Mouse (Mus musculus) v-Abl transformed pro-B cells (cell line): ENCODE measurements at regions not wholly inside any gene's neighbourhood (a gene's known extent, or its start where the extent isn't known, plus 50 kb on each side); places are given as distances from the start of the nearest gene placed in this dataset.

Experiments
- in situ Hi-C, 2 experiments: fragments of 400-800 bp; cut with MboI; formaldehyde crosslinking; loops; one replicate each; pipeline ENCODE4 v1.15.1; 2025; ENCODE audit not compliant: unreplicated experiment in 2 of 2

DNA sequence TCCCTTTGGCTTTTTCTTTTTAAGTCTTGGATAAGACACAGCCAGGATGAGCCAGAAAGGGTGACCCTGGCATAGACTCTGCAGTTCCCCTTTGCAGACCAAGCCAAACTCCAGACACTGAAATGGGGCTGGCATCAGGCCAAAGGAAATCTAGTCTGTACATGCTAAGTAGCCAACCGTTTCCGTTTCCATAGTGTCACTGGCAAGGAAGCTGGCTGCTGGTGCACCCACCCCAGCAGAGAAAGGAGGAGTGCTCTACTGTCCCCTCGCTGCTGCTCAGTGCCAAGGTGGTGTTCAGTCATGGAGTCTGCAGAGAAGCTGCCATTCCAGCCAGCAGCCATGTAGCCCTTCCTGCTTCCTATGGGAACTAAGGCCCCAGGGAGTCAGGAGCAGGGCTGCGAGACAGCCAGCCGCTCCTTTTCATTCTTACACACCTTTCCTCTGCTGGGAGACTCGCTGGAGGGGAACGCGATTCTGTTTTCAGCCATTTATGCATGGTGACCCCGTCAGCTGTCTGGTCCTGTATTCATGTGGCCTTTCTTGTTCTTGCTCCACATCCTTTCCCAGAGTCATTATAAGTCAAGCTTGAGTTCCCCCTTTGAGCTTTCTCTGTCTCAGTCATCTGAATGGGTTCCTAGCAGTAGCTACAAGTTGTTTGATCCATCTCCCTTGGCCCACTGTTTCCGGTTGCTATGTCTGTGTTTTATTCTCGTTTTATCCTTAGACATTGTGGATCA, 341.3 kb downstream of the Ankrd50 start:
- in situ Hi-C loops = no loop called here

DNA sequence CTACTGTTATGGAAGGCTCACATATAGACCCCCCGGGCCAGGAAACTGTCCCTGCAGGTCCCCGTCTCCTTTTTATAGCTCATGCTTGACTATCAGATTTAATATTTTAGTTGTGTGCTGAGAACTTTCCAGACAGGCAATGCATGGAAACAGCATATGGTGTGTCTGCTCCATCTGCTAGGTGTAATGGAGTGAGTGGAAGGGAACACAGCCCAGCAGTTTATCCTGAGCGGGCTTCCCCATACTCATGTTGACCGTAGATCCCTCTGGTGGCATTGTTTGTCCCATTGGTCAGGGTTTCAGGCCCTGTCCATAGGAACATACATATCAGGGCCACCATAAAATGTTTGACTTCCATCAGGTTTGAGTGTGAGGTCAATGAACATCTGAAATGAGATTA, 345.3 kb downstream of the Ankrd50 start:
- in situ Hi-C loops = no loop called here

GRCm38 (mm10) chr3:38138014-38138413, 346.6 kb downstream of the Ankrd50 start:
- in situ Hi-C loops = no loop called here

- in situ Hi-C loops = no loop called here
These were observed 348.8 kb downstream of the Ankrd50 start for GRCm38 (mm10) chr3:38135808-38136214.

DNA sequence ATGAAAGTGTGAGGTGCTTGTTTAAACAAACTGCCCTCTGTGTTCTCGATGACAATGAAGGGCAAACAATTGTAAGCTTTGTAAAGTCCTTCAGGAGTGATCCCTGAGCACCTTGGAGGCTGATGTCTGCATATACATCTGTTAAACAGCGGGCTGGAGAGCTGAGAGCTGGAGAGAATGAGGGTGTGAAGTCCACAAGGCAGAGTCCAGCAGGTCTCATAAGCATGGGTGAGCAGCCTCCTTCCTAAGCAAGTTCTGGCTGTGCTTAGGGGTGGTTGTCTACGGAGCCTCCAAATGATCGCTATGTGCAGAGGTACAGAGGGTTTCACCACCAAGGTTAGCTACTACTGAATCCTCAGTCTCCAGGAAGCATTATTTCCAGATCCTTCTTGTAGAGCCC, 350.2 kb downstream of the Ankrd50 start:
- in situ Hi-C loops = no loop called here

- in situ Hi-C loops = no loop called here
These were observed 352.8 kb downstream of the Ankrd50 start for GRCm38 (mm10) chr3:38131887-38132220.

GRCm38 (mm10) chr3:38131176-38131886, 353.3 kb downstream of the Ankrd50 start:
- in situ Hi-C loops = no loop called here

DNA sequence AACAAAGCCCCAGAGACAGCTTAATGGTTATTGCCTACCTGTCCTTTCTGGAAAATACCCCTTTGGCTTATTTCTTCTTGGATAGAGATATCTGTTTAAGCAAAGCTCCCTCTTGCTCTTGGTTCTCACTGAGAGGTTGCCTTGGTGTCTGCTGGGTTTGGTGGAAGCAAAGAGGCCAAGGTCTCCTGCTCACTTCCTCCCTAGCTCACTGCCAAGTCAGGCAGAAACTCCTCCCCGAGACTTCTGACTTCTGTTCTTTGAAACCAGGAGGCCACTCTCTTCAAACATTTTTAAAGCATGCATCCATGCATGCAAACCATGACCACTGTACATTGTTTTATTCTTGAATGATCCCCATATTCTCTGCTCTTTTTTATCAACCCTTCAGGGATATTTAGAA, 354.6 kb downstream of the Ankrd50 start:
- in situ Hi-C loops = no loop called here

GRCm38 (mm10) chr3:38129167-38129500, 355.5 kb downstream of the Ankrd50 start:
- in situ Hi-C loops = no loop called here

GRCm38 (mm10) chr3:38128486-38129166, 356.0 kb downstream of the Ankrd50 start:
- in situ Hi-C loops = no loop called here

DNA sequence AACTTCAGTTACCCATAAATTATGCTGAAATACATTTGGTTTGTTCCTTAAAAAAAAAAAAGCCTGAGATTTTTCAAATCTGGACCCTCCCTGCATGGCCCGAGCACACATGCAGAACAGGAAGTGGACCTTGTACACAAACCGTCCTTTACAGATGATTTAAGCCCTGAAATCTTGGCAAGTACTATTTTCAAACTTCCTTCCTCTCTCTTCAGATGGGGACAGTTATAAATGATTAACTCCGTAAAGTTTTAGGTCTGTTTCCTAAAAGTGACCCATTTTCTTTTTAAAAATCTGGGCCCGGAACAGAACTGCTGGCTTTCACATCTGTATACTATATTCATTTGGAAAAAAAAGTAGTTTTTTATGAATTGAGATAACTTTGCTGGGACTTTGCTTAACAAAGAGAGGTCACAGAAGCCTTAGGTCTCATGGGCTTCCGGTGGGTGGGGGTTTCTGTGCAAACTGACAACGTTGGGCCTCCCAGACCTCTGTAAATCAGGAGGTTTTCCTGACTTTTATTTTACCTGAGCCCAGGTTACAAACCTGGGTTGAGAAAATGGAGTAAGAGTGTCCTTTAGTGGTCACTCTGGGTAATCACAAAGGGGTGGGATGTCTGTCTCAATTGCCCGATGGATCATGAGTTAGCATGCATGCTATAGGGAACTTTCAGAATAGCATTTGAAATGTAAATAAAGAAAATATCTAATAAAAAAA, 368.4 kb downstream of the Ankrd50 start:
- in situ Hi-C loops = loop anchor here (10.0 kb wide), 3 partner anchors 281 to 641 kb away; no protein-coding TSS in a partner anchor

DNA sequence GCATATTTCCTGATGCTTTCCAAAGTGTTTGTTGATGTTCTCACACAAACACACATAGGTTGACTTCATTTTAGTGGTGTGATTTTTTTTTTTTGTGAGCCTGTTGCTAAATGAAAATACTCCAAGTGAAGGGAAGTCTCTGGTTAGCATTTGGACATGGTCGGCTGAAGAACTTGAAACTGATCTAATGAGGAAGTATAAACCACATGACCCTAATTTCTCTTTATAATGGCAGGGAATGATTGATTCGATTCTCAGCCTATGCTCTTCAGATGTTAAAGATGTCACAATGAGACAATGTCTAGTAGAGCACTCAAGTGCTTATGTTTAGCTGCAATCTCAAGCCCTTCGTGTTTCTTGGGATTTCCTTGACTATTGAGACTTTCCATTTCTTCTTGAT, 372.1 kb downstream of the Ankrd50 start:
- in situ Hi-C loops = loop anchor here (5.0 to 10.0 kb wide), 4 partner anchors 278 to 638 kb away; partner anchors contain the start of gene Spry1 (in 1 of the 2)

DNA sequence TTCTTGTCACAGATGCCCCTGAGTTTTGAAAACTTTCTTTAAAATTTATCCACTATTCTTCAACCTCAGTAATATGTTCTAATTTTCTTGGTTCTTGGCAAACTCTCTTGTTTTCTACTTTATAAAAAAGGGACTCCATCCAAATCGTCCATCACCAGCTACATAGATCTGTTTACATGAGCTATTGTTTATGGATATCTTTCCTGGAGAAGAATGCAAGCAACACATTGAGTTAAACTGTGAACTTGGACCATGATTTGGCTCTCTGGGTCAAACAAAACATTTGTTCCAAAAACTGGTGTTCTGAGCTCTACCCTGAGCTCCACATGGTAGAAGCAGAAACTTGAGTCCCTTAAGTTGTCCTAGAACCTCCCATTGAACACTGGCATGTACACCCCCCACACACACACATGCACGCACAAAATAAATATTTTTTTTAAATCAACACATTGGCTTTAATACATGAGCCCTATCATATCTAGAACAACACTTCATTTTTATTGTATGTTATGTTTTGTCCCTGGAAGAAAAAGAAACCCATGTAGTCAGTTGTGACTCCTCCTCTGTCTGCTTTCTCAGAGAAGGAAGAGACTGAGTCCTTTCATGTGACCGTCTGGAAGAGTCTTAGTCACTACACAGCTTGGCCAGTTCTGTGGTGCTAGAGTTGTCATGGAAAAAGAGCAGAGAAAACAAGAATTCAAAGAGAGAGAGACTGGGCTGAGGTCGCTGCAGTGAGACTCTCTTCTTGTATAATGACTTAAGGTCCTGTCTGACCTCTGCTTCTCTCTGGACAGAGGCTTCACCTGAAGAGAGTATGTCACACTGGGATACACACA, 379.4 kb downstream of the Ankrd50 start:
- in situ Hi-C loops = no loop called here

GRCm38 (mm10) chr3:38104418-38104817, 380.1 kb upstream of the Gm5148 start:
- in situ Hi-C loops = no loop called here

DNA sequence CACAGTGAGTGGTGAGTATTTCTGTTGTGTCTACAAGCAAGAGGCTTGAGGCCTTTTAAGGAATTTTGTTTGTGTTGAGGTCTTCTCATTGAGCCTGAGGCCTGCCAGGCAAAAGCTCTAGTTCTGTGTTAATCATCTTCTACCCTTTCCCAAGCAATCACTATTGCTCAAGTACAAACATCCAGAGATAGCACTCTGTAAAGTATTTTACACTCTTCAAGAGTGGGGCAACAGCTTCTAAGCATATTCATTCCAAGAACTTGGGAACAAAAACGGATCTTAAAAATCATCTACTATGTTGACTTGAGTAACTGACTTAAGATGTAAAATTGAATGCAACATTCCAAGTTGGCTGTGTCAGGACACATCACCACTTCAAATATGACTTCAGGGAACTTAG, 378.7 kb upstream of the Gm5148 start:
- in situ Hi-C loops = no loop called here

GRCm38 (mm10) chr3:38102181-38102580, 377.9 kb upstream of the Gm5148 start:
- in situ Hi-C loops = no loop called here

GRCm38 (mm10) chr3:38094370-38094979, 370.2 kb upstream of the Gm5148 start:
- in situ Hi-C loops = no loop called here

DNA sequence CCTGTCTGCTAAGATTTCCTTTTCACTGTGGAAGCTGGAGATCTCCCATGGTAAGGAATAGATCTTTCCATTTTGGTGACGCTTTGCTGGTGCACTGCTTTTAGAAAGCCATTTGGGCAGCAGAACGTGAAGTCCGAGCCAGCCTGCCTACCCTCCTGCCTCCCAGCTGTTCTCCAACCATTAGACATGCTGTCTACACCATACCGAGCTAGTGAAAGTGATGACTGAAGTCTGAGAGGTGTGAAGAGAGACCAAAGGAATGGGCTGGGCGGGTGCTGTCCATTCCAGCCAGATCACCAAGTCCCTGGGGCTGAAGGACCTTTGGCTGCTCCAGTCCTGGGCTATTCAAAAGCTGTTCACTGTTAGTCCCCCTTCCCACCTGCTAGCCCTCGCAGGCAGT, 360.3 kb upstream of the Gm5148 start:
- in situ Hi-C loops = no loop called here

DNA sequence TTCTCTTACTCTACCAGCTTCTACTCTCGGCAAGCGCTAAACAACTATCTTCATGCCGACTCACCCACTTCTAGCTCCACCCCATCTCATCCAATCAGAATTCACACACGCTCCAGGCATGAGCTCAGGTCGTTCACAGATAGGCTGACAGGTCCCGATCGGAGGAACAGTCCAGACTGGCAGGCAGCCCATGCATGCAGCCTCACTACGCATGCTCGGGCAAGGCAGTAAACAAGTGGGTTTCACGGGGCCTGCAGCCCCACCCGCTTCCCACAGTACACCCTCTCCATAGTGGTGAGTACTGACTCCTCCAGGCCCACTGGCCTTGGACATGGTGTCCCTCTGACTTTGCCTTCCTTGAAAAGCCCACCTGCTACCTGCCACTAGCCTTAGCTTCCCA, 358.1 kb upstream of the Gm5148 start:
- in situ Hi-C loops = no loop called here

DNA sequence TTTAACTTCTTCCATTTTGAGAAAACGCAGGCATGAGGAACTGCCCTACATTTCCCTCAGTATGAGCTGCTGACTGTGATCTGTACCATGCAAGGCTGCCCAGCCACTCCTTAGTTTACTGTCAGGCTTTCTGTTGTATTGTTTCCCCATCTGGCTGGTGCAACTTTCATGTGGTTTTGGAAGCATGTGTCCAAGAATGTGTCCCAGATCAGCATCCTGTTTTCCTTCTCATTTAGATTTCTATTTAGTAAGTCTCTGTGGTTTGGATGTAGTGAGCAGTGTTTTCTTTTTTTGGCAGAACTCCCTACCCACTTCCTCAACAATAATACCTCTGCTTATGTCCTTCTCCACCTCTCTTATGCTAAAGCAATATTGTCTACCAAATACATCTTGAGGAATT, 352.5 kb upstream of the Gm5148 start:
- in situ Hi-C loops = no loop called here
